Mouse (Mus musculus) heart, postnatal 0 days (tissue): Measurements from ENCODE around the gene Rhbg. TPM values are rescaled to one million over a fixed set of nuclear protein-coding genes. Genes with fewer than 3 reads are reported as not detected.

Source experiments
- ATAC-seq: fragments of 200-750 bp; cut with Nextera tagmentation; 2 replicates; pipeline ENCODE4 v1.8.0; 2017; ENCODE audit warnings: low read depth, moderate number of reproducible peaks, moderate library complexity; ENCODE audit not compliant: insufficient read depth
- DNase-seq: peaks from one replicate; pipeline ENCODE4 v3.0.0-alpha.2; 2016; ENCODE audit warnings: low spot score
- H3K27ac ChIP-seq: fragments of 300-500 bp; sonication (generic); 2 replicates; pipeline ENCODE4 v1.5.1; 2014; ENCODE audit warnings: low read depth, mild to moderate bottlenecking
- H3K27me3 ChIP-seq: fragments of 300-500 bp; sonication (generic); 2 replicates; pipeline ENCODE4 v1.6.1; 2014; ENCODE audit warnings: low read length, mixed read lengths; ENCODE audit not compliant: control insufficient read depth, insufficient read depth
- H3K36me3 ChIP-seq: fragments of 300-500 bp; sonication (generic); replicated peaks from 2 replicates; pipeline ENCODE4 v1.6.1; 2014; ENCODE audit warnings: low read length, mixed read lengths; ENCODE audit not compliant: control insufficient read depth, insufficient read depth
- H3K4me1 ChIP-seq: fragments of 300-500 bp; sonication (generic); 2 replicates; pipeline ENCODE4 v1.6.1; 2014; ENCODE audit warnings: antibody characterized with exemption; ENCODE audit not compliant: control insufficient read depth, insufficient read depth
- H3K4me2 ChIP-seq: fragments of 300-500 bp; sonication (generic); 2 replicates; pipeline ENCODE4 v1.6.1; 2014; ENCODE audit warnings: low read depth, mild to moderate bottlenecking, low read length, moderate library complexity
- H3K4me3 ChIP-seq: fragments of 300-500 bp; sonication (generic); 2 replicates; pipeline ENCODE4 v1.5.1; 2014; ENCODE audit warnings: low read depth, low read length
- H3K9ac ChIP-seq: fragments of 300-500 bp; sonication (generic); replicated peaks from 2 replicates; pipeline ENCODE4 v1.6.1; 2014; ENCODE audit warnings: low read depth, low read length, mixed read lengths
- H3K9me3 ChIP-seq: fragments of 300-500 bp; sonication (generic); replicated peaks from 2 replicates; pipeline ENCODE4 v1.6.1; 2016; ENCODE audit warnings: low read length; ENCODE audit not compliant: control insufficient read depth
- CTCF ChIP-seq: IDR thresholded peaks from 2 replicates; pipeline ENCODE4 v1.5.1; 2016; ENCODE audit warnings: antibody characterized with exemption, control low read depth, low read depth
- EP300 ChIP-seq: IDR thresholded peaks from 2 replicates; pipeline ENCODE4 v1.6.1; 2016; ENCODE audit warnings: antibody characterized with exemption, low read depth
- WGBS: fragments of 180-500 bp; shearing (Covaris S2); extraction: QIAGEN DNeasy Blood & Tissue Kit; methylation state at CpG from one replicate; pipeline ENCODE4 v1.1.7; 2014; 5-methylcytosine and 5-hydroxymethylcytosine counted together
- polyA plus RNA-seq: library from polyadenylated mRNA; unstranded; fragments of >200 nt; fragmentation: Nextera tagmentation; extraction: Ambion mirVana; gene quantifications from 2 replicates; pipeline ENCODE4 v1.2.1, GENCODE M21; 2015
- total RNA-seq: library from RNA; depleted of rRNA; stranded (reverse); fragments of >200 nt; gene quantifications from 2 replicates; pipeline ENCODE4 v1.2.3, GENCODE M21; 2014; ENCODE audit warnings: low replicate concordance

Rhbg gene
- total and polyA plus RNA-seq, 2 experiments from 2014 or later, result not detected

DNA sequence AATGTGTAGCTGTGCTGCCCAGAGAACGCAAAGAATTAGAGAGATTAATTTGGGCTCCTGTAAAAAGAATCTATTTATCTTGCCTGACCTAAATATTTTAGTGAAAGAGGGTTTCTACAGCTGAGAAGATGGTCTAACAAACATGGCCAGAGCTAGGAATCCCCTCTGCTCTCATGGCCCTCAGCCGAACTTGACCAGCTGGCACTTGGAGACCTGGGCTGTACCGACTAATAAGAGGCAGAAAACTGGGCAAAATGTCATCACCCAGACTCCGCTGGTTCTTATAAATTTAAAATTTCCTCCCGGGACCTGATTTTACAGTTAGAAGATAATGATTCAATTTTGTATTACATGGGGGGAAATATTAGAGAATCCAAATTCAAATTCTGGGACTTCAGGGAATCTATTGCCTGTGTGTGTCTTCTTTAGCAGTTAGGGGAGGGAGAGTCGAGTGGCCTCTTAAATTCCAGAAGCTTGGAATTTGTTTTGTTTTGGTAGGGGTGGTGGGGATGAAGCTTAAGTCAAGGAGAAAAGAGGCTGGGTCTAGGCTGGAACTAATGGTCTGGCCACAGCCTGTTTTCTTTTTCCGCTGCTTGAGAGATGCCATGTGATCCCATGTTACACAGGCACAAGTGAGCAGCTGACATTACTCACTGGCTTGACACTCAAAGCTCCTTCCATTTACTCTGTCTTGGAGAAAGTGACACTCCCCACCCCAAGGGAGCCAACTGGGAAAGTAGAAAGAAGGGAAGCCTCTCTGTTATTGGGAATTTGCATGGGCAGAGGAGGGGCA is 37.8 kb downstream of the Rhbg start:
- no peak overlapping the region for H3K27ac ChIP-seq
- no peaks in the 10 kb centered on the region for H3K9me3 ChIP-seq
- DNase-seq (no peak), ATAC-seq (no peak)
- H3K4me1 ChIP-seq, result peaks cover 12% of the 10 kb centered on the region
- peaks cover 94% of the 10 kb centered on the region for H3K27me3 ChIP-seq
- no peaks in the 10 kb centered on the region for H3K36me3 ChIP-seq
- whole genome bisulfite sequencing, result 22% methylated on average over 7 of the region's 7 CpGs
- H3K4me3 ChIP-seq, result 0 out of 2 replicates have a peak overlapping the region, but pooled peaks have one; percentile 43
- no peak for TF ChIP-seq CTCF
- TF ChIP-seq EP300, result no peak
- H3K9ac ChIP-seq, result no peak overlapping the region
- no peak overlapping the region for H3K4me2 ChIP-seq

DNA sequence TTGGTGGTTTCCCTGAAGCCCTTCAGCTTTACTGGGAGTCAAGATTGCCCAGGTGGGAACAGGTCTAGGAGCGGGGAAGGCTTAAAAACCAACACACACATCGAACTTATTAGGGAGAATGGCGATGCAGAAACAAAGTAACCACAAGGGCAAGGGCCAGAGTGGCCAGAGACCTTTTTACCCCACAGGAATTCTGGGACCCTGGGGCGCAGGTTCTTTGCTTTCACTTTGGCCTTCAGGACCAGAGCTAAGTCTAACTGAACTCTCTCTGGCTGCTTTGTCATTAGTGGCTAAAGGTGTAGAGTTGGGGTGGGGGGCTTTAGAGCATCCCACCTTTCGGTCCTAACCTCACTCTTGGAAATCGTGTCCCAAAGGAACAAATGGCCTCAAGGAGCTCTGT is 38.4 kb downstream of the Rhbg start:
- Histone ChIP-seq H3K27ac (no peak overlapping the region), H3K9ac (no peak overlapping the region), H3K36me3 (no peaks in the 10 kb centered on the region), H3K4me2 (peak overlapping the region; percentile 58; the same call in 1 of the 2 replicates), H3K4me3 (peak overlapping the region; percentile 43), H3K4me1 (peaks cover 12% of the 10 kb centered on the region), H3K9me3 (no peaks in the 10 kb centered on the region), H3K27me3 (peaks cover 94% of the 10 kb centered on the region)
- no peak for DNase-seq
- TF ChIP-seq CTCF (no peak), EP300 (no peak)
- ATAC-seq, result no peak
- 6% methylated on average over 6 of the region's 6 CpGs for WGBS

DNA sequence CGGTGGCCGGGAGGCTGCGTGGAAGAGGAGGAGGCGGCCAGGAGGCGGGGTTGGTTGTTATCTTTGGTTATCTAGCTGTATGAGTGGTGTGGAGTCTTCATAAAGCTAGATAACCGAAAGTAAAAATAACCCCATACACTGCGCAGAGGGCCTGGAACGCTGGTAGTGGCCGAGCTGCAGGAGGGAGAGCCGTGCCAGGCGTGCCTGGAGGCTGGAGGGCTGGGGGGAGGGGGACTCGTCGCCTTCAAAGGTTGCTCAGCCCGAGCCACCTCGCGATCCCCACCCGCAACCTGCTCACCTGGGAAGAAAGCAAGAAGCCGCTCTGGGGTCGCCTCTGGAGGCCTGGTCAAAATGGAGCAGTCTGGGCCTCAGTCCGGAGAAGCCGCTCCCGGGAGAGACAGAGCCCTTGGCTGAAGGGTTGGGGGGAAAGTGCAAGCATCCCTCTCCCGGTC is 38.9 kb downstream of the Rhbg start:
- under 1% methylated on average over 23 of the region's 23 CpGs for WGBS
- H3K9me3 ChIP-seq, result no peaks in the 10 kb centered on the region
- no peak for TF ChIP-seq EP300
- TF ChIP-seq CTCF, result no peak
- H3K27me3 ChIP-seq, result peaks cover 96% of the 10 kb centered on the region
- H3K4me2 ChIP-seq, result peak overlapping the region; percentile 58
- ATAC-seq (no peak), DNase-seq (no peak)
- no peaks in the 10 kb centered on the region for H3K36me3 ChIP-seq
- peak overlapping the region; percentile 43 for H3K4me3 ChIP-seq
- no peak overlapping the region for H3K9ac ChIP-seq
- no peak overlapping the region for H3K27ac ChIP-seq
- peaks cover 12% of the 10 kb centered on the region for H3K4me1 ChIP-seq

DNA sequence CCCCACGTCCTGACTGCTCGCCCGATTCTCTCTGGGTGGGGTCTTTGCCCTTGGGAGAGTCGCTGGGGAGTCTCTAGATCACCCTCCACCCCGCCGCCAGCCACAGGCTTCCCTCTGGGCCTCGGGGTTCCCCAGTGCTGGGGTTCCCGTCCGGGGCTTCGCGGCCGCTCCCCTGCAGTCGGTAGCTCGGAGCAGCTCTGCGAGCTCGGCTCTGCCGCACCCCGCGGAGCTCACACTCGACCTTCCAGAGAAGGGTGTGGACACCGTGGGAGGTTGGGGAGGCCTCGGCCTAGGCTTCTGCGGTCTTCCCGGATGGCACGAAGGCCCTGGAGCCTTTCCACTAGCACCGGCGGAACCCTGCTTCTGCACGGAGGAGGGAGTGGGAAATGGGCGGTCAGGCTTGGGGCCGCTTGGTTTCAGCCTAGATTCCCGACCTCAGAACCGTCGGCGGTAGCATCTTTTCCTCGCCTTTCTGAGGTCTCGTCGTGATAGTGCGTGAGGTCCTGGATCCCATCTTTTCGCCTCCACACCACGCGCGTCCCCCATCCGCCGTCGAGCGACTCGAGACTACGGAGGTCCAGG is 39.4 kb downstream of the Rhbg start:
- Histone ChIP-seq H3K4me1 (peaks cover 12% of the 10 kb centered on the region), H3K9ac (no peak overlapping the region), H3K27me3 (peaks cover 96% of the 10 kb centered on the region), H3K9me3 (no peaks in the 10 kb centered on the region), H3K36me3 (no peaks in the 10 kb centered on the region), H3K4me3 (peak overlapping the region; percentile 43), H3K4me2 (peak overlapping the region; percentile 58), H3K27ac (no peak overlapping the region)
- no peak for TF ChIP-seq EP300
- TF ChIP-seq CTCF, result no peak
- 1% methylated on average over 48 of the region's 48 CpGs for WGBS
- ATAC-seq, result no peak; the same call in 1 of the 2 replicates
- no peak for DNase-seq

DNA sequence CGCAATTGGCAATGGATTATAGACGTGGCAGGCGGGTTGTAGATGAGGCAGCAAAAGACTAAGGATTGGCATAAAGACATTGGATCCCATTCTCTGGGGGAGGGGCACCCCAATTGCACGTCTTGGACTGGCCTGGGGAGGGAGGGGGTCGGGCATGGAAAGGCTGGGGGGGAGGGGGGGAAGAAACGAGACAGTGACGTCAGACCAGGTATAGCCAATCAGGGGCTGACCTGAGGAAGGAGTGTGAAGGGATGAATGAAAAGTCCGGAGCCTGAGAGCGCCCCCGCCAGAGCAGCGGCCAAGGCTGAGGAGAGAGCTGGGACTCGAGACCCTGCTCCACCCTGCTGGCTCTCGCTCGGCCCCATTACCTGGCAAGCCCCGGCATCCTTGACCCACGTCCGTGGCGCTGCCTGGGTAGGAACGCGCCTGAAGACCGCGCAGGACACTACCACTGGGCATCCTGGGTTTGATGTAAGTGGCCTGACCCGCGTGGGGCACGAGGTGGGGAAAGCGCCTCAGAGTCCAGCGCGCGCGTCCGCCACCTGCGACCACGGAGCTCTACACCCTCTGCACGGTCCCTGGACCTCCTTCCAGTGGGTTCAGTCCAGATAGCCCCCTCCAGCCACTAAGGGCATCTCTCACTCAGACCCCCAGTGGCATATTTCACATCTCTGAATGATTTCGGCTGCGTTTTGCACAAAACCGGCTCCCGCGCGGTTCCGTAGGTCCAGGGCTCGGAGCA is 40.1 kb downstream of the Rhbg start:
- Histone ChIP-seq H3K9me3 (no peaks in the 10 kb centered on the region), H3K4me1 (peaks cover 12% of the 10 kb centered on the region), H3K4me3 (peak overlapping the region; percentile 43), H3K27me3 (peaks cover 96% of the 10 kb centered on the region), H3K9ac (no peak overlapping the region), H3K27ac (no peak overlapping the region), H3K4me2 (peak overlapping the region; percentile 58), H3K36me3 (no peaks in the 10 kb centered on the region)
- ATAC-seq, result no peak
- TF ChIP-seq EP300, result no peak
- TF ChIP-seq CTCF, result no peak
- WGBS, result 3% methylated on average over 42 of the region's 42 CpGs
- no peak for DNase-seq
